Mouse (Mus musculus): Measurements from ENCODE around the gene Rnft1. TPM values are rescaled to one million over a fixed set of nuclear protein-coding genes. Genes with fewer than 3 reads are reported as not detected.

Rnft1 gene
- polyA plus RNA-seq, 1 experiment from 2014 or later, result 22.4 TPM

Other genes starting within 250 kb of the Rnft1 start
- 52.0 and 56.6 TPM in 2 replicates for gene Ints2, start 227.1 kb upstream of the Rnft1 start, polyA plus RNA-seq (2016; fragmentation: Nextera tagmentation; extraction: Ambion mirVana)
- gene Med13, start 127.1 kb upstream of the Rnft1 start, polyA plus RNA-seq (2016; fragmentation: Nextera tagmentation; extraction: Ambion mirVana), result 6.6 and 7.5 TPM in 2 replicates
- gene Rps6kb1, start 60.1 kb downstream of the Rnft1 start, polyA plus RNA-seq (2016; fragmentation: Nextera tagmentation; extraction: Ambion mirVana), result 63.7 and 66.0 TPM in 2 replicates
- 14.1 and 14.2 TPM in 2 replicates for gene Tubd1, start 60.3 kb downstream of the Rnft1 start, polyA plus RNA-seq (2016; fragmentation: Nextera tagmentation; extraction: Ambion mirVana)
- 93.0 and 97.4 TPM in 2 replicates for gene Vmp1, start 199.2 kb downstream of the Rnft1 start, polyA plus RNA-seq (2016; fragmentation: Nextera tagmentation; extraction: Ambion mirVana)
- 45.0 and 48.9 TPM in 2 replicates for gene Ptrh2, start 199.3 kb downstream of the Rnft1 start, polyA plus RNA-seq (2016; fragmentation: Nextera tagmentation; extraction: Ambion mirVana)

Data from forebrain, embryonic 10.5 days (tissue).